Mouse (Mus musculus): ENCODE data around the gene Mdc1.

Gene Mdc1

DNA sequence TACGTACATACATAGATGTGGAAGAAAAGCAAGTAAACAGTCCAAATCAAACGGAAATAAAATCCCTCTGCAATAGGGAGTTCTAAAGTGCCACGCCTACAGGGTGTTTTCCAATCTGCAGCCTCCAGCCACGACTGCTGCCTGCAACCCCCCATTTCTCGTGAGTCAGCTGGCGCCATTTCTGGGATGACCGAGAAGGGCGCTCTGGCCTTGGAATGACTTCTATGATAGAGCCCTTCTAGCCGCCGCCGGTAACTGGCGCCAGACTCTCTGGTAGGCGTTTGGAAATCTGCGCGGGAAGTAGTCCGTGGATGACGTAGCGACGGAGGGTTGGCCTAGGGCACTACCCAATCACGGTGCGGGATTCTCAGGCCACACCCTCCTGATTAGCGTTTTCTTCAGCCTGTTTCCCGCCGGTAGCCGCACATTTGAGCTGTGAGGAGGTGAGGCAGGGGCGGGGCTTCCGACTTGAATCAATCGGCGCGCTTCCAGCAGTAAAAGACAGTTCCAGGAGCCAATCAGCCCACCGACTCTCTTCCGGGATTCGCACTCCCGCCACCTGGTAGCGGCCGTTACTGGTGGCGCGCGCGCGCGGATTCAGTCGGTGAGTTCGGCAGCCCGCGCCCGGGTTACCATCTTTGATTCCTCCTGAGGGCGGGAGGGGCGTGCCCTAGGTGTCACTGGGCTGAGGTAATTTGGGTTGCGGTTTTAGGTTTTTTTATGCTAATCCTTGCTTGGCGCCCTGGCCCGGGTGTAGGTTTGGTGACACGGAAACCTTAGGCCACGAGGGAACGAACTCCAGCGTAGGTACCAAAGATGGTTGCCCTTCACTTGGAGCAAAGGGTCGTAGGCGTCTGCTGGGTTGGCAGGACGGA lies at the start of gene Mdc1:
Mdc1 (plus strand) TSS at position 440 of the 875 bp plus-strand sequence.
- peak; percentile 99 to 100 for DNase-seq (ENCODE audit: low spot score in 2 of 2)

DNA sequence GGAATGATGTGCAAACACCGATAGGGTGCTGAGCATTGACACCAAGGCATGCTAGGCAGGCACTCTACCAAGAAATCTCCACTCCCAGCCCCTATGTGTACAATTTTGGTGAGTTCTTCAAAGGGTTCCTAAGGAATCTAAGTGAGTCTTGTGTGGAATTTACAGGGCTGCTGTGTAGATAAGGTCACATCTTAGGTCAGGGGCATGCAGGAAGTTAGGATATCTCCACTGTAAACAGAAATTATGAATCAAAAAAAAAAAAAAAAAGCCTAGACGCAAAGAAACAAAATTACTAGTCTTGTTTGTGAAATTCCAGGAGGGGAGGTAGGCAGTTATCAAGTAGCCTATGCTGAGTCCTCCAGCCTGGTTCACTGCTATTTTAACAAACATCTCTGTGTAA lies 48.5 kb upstream of the Mdc1 start:
- no peak for DNase-seq (ENCODE audit: low spot score in 2 of 2)

DNA sequence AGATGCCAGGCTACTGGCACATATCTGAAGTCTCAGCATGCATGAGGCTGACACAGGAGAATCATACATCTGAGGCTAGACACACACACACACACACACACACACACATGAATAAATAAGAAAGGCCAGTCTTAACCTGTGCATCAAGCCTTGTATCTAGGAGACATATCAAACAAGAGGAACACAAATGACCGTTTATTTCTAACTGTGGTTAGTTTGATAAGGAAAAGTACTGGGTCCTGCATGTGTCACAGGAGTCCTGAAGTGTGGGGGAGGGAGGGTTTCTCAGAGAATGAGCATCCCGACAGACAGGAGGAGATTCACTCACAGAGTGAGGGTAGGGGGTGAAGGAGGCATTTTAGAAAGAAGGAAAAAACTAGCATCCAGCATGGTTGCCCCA lies 46.2 kb upstream of the Mdc1 start:
- no peak for DNase-seq (ENCODE audit: low spot score in 2 of 2)

DNA sequence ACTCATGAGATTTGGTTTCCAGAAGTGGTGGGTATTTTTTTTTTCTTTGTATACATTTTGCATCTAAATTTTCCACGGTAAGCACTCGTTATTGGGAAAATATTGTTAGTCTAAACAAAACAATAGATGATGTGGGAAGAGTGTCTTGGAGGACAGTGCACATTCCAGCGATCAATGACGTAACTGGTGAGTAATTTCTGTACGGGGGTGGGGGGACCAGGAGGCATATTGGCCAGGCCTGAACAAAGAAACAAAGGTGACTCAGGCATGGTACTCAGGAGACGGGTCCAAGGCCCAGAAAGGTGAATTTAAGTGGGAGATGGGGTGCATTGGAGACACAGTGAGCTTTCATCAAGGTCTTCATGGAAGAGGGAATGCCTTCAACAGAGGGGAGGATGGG lies 45.7 kb upstream of the Mdc1 start:
- no peak for DNase-seq (ENCODE audit: low spot score in 2 of 2)

DNA sequence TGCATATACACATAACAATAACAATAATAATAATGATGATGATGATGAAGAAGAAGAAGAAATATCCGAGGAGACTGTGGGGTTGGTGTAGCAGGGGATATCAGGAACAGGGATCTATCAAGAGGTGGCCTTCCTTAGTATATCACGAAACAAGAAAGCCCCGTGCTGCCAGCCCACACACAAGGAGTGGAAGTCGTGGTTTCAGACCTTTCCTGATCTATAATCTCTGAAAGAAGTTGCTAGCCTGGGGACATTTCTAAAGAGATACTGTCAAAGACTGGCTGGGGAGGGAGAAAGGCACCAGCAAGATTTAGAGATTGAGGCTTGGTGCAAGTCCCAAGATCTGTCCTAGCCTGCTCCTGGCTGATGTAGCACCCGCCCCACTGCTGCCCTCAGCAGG lies 44.5 kb upstream of the Mdc1 start:
- DNase-seq (ENCODE audit: low spot score in 2 of 2), result no peak

DNA sequence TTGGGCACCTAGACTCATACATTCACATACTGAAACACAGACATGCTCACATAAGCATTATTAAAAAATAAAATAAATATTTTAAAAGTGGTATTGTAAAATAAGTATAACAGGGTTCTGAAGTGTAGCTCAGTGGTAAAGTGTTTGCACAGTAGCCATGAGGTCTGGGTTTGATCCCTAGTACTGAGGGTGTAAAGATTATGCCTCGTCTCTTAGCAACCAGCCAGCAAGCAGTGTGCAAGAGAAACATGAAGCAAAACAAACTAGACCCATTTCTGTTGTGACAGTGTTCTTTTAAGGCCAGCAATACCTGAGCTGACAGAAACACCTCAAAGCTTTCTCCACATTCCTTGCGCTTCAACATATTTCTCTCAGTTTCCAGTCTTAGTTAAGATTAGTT lies 40.4 kb upstream of the Mdc1 start:
- no peak for DNase-seq (ENCODE audit: low spot score in 2 of 2)

DNA sequence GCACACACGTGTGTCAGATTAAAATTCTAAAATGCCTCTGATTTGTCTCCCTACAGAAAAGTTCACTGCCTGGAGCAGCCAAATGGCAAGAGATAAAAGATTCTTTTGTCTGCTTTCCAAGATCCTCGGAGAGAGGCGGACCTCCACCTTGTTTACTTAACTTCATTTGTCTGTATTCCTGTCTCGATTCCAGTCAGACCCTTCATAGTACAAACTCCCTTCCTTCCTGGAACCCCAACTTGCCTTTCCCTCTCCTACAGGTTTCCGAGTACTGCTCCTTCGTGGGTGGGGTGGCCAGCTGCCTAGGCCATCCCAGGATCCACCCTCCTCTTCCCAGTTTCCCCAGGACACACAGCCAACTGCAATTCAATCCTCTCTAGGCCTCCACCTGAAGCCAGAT lies 38.3 kb upstream of the Mdc1 start:
- DNase-seq (ENCODE audit: low spot score in 2 of 2), result no peak

DNA sequence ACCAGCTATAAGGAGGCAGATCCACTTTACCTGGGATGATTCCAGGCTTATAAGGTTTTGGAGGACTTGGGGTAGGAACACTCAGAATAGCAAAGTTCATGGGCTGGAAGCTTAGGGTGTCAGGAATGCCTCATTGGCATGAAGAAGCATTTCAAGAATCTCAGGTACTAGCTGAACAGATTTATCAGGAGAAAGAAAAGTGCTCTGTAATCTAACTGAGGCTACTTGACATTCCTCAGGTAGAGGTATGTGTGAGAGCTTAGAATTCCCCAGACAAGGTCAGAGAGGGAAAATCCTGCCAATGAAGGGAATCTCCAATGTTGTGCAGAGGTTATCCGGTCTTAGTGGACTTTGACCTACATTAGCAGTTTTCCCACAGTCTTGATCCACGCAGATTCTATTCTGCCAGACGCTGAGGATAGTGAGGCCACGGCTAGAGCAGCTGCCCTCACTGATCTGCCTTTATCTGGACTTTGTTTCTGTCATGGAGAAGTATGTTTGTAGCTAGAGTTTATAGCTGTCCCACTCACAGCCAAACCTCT lies 37.4 kb upstream of the Mdc1 start:
- no peak for DNase-seq (ENCODE audit: low spot score in 2 of 2)

DNA sequence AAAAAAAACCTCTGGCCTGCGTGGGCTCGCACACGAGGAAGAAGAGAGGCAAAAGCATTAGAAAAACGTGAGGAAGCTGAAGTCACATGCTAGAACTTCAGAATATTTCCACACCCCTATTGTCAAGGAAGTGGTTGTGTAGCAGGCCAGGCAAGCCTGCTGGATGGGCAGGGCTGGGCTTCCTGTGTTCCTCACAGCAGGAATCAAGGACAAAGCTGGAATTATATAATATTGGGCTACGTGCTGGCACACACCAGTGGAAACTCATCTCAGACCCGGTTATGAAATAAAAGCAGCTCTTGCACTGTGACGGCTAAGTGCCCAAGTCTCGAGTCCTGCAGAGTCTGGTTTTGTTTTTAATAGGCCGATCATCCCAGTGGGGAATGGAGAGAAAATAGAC lies 33.2 kb upstream of the Mdc1 start:
- DNase-seq (ENCODE audit: low spot score in 2 of 2), result no peak

DNA sequence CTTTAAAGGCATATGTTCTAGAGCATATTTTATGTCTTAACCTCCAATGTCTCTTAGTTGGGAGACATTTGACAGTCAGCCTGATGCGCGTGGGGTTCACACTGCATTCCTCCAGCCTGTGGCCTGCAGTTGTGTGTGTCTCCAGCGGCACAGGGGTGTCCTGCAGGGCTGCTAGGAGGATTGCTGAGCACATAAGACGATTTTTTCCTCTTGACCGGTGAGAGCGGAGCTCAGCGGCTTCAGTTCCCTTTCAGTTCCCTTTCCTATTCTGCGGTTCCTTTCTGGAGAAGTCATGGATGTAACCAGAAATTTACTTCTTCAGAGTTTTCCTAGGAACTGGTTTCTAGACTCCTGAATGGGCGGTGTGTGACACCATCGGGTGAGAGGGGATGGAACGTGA lies 31.9 kb upstream of the Mdc1 start:
- DNase-seq (ENCODE audit: low spot score in 2 of 2), result no peak

DNA sequence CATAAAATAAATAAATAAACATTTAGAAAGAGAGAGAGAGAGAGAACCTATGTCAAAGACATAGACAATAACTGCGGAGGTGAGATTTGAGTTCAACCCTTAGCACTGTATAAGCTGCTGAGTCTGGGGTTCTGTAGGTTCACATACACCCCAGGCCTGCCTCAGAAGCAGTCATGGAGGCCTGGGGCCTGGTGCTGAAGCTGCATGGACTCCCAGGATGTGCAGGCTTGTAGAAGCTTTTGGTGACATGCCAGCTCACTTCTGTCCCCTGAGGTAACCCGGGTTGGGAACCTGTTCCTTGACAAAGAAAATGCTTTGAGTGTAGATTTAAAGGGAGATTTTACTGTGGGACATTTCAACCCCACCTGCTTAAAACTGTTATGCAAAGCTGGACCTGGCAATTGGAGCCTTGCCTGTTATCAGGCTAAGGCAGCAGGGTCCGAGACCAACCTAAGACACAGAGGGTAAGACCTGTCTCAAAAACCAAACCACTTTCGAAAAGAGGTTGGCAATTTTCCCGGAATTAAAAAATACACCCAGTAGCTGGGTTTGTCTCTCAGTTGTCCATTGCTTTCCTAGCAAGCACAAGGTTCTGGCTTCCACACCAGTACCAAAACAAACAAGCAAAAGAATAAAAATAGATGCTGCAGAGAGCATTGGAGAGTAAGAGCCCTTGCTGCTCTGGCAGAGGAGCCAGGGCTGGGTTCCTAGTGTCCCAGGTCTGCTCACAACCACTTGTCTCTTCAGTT lies 30.2 kb upstream of the Mdc1 start:
- DNase-seq (ENCODE audit: low spot score in 2 of 2), result no peak

DNA sequence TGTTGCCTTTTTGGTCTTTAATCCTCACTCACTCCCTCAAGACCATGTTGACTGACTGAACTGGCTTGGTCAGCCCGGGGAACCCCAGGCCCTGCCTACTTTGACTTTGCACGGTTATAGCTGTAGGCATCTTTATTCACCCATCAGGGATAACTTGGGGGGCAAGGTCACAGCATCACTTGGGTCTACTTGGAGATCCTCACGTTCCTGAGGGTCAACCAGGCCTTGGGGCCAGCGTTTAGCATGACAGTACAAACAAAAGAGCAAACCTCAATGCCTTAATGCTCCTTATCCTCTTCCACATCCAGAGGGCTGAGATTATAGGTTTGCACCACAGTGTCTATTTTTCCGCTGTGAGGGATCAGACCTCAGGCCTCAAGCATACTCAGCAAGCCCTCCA lies 29.0 kb upstream of the Mdc1 start:
- no peak for DNase-seq (ENCODE audit: low spot score in 2 of 2)

DNA sequence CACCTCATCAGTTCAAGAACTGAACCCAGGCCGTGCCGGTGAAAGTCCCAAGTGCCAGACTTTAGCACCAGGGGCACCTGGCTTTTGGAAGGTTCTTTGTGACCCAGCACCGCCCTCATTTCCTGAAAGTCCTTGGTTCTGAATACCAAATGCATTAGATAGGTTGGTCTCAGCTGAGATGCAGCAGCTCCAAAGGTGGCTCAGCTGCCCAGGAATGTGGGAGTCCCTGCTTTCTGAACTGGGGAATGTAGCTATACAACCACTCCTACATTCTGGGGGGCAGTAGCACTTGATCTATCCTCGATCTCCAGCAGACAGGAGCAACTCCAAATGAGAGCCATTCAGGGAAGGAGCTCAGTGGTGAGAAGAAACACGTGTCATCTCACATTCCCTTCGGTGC lies 28.6 kb upstream of the Mdc1 start:
- no peak for DNase-seq (ENCODE audit: low spot score in 2 of 2)

DNA sequence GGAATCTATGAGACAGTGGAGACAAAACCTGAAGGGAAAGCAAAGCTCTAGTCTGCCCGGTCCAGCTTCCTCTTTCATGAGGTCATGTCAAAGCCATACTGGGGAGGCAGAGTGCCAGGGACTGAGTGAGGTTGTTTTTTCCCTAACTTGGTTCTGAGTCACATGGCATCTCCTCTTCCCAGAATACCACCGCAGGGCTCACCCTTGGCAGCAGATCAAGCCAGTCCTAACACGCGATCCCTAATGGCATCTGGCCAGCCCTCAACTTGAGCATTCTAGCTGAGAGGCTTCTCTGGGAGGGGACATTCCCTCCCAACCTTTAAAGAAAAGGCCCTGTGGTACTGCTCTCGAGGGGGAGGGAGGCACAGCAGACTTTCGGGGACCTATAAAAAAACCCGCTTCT lies 28.1 kb upstream of the Mdc1 start:
- DNase-seq (ENCODE audit: low spot score in 2 of 2), result peak in 1 of 2 experiments; percentile 42

DNA sequence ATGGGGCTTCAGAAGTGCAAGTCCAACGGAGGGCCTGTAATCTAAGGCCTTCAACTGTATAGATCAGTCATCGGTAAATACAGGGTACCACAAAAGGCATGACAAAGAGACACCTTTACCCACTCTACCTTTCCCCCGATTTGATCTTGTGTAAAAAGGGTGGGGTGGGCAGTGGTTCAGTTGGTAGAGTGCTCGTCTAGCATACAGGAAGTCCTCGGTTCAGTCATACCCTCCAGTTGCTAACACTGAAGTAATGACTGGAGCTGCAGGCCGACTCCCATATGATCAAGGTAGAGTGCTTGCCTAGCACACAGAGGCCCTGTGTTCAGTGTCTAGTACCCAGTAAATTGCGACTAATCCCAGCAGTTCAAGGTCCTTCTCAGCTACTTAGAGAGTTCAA lies 27.7 kb upstream of the Mdc1 start:
- no peak for DNase-seq (ENCODE audit: low spot score in 2 of 2)

DNA sequence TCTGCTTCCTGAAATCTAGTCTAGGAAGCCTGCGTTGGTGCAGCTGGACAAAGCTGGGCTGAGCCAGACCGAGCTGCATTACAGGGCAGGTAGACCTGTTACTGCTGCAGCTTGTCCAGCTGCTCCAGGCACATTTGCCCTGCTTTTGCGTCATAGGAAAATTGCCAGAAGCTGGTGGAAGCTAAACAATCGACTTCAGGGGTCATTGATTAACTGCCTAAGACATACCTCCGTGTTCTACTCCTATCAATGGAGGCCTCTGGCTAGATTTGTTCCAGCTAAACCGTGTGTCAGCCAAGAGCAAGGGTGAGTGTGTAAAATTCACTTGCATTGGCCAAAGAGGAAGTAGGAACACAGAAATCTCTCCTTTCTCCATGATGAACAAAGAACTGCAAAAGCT lies 26.6 kb upstream of the Mdc1 start:
- DNase-seq (ENCODE audit: low spot score in 2 of 2), result no peak

DNA sequence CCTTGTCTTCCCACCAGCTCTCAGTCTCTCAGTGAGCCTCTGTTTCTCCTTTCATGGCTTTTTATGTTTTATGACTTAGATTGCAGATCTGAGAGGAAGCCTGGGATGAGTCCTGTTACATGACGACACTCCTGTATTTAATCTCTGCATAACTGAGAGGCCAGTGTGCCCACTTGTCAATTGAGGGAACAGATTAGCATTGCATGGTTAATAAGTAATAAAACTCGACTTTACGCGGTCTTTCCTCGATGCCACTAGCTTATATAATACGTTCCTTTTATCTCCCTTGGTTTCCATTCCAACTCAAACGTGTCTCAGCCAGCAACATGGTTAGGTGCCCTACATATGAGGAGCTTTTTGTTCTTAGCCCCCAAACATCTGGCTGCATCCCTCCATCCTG lies 25.5 kb upstream of the Mdc1 start:
- DNase-seq (ENCODE audit: low spot score in 2 of 2), result no peak

DNA sequence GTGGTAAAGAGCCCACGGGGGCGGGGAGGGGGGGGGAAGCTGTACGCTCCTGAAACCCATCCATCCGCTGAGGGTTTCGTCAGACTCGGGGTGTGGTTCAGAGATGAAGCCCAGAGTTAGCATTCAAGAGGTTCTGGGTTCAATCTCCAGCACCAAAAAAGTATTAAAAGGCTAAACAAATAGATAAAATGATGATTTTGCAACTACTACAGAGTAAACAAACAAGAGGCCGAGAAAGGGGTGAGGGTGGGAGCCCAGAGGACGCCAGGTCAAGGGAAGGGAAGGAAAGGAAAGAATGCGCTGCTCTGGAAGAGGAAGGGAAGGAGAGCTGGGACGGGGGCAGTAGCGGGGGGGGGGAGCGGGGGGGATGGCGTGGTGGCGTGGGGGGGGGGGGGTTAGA lies 24.6 kb upstream of the Mdc1 start:
- DNase-seq (ENCODE audit: low spot score in 2 of 2), result no peak

DNA sequence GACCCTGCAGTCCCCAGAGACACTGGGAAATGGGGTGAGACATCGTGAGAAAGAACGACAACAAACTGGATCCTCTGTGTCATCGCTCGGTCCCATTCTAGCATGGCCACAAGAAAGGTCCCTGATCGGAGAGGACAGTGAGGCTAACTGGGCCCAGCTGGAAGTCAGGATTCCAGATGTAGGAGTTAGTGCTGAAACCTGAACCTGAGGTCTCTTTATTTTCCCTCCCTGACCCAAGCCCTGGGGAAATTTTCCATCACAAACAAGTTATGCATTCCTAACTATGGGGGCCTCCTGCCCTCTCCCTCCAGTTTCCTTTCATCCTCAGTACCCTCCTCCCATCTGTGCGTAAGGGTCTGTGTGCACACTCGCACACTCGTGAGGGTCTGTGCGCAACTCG lies 24.1 kb upstream of the Mdc1 start:
- no peak for DNase-seq (ENCODE audit: low spot score in 2 of 2)

DNA sequence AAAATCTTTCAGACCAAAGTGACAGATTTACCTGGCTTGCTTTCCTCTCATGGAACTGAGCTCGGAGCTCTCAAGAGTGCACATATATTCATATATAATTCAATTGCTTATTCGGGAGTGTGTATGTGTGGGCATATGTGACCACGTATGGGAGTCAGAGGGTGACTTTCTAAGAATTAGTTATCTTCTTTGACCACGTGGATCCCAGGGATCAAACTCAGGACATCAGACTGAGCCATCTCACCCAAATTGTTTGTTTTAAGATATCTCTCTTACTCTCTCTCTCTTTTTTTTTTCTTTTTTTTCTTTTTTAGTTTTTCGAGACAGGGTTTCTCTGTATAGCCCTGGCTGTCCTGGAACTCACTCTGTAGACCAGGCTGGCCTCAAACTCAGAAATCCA lies 21.2 kb upstream of the Mdc1 start:
- no peak for DNase-seq (ENCODE audit: low spot score in 2 of 2)

DNA sequence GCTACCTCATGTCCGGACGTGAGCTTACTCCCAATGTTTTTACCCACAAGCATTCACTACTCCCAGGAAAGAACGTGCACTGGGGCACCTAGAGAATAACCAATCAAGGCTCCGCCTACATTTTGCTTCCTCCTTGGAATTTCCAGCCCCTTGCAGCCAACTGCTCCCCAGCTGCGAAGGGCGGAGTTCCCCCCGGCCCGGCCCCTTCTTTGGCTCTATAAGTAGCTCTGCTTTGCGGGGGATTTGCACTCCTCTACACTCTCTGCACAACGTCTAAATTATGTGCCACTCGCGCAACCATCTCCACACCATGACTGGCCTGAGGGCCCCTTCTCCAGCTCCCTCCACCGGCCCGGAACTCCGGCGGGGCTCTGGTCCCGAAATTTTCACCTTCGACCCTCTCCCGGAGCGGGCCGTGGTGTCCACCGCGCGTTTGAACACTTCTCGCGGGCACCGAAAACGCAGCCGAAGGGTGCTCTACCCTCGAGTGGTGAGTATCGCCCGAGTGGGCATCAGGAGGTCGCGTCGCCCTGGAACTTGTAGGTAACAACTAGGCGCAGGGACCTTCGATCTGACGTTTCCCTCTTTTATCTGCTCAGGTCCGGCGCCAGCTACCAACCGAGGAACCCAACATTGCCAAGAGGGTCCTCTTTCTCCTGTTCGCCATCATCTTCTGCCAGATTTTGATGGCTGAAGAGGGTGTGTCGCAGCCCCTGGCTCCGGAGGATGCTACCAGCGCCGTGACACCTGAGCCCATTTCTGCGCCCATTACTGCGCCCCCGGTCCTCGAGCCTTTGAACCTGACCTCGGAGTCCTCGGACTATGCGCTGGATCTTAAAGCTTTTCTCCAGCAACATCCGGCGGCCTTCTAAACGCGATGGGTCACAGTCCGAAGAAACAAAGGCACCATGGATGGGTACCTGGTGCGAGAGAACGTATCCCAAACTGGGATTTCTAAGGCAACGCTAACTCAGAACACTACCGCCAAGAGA lies 19.6 kb upstream of the Mdc1 start, which contains the start of gene Ier3:
Ier3 (plus strand) TSS at position 246 of the 992 bp plus-strand sequence.
- DNase-seq (ENCODE audit: low spot score in 2 of 2), result peak; percentile 67

DNA sequence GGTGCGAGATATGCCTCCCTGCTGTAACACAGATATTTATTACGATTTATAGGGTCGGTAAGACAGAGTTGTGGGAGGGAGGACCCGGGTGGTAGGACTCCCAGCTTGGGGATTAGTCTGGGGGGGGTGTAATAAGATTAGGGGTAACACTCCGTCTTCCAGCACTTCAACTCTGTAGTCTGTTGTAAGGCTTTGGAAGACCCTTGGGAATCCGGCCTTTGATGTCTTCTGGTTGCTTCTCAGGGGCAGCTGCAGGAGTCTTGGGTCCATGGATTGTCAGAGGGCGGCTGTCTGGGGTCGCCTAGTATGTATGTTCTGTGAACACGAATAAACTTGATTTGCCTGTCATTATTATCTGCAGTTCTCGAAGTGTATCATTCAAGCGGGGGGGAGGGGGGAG lies 18.8 kb upstream of the Mdc1 start:
- DNase-seq (ENCODE audit: low spot score in 2 of 2), result no peak

All from right cerebral cortex, adult 2 months (tissue).